Mouse (Mus musculus): ENCODE results near the gene Fbxl12. TPM values are rescaled to one million over a fixed set of nuclear protein-coding genes. Genes with fewer than 3 reads are reported as not detected.

Fbxl12 gene
- polyA plus RNA-seq, 1 experiment, result 82.2 TPM

DNA sequence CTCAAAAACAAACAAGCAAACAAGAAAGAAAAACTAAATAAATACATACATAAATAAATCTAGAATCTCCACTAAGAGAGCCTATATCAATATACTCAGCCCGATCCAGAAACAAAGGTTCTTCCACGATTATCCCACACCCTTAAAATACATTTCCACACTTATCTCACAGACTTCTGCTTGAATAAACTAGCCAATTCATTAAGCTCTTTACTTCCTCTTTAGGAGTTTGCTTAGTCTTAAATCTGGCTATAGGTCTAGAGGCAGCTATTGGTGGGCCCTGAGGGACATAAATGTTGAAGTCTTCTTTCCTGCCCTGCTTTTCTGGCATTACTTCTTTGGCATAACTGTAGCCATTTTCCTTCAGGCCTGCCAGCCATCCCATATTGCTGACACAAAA lies 13.2 kb downstream of the Fbxl12 start:
- no peak for DNase-seq (ENCODE audit: low read depth in 1 of 2, low spot score in 2 of 2)

GRCm38 (mm10) chr9:20616685-20617084 lies 27.9 kb downstream of the Fbxl12 start:
- no peak overlapping the region for H3K4me3 ChIP-seq (ENCODE audit: extremely low read depth, insufficient read depth, insufficient read length)
- H3K36me3 ChIP-seq (ENCODE audit: control insufficient read depth, insufficient read depth, low read length), result 0 out of 2 replicates have a peak, but pooled peaks cover 1% of the 10 kb centered on the region
- 92% methylated on average over 2 of the region's 2 CpGs for WGBS
- no peaks in the 10 kb centered on the region for H3K27me3 ChIP-seq (ENCODE audit: control insufficient read depth, insufficient read depth, low read length)
- TF ChIP-seq CTCF (IDR thresholded peaks at IDR 0.05; ENCODE audit: extremely low read depth, insufficient read depth, insufficient read length, insufficient replicate concordance), result no peak
- no peak for TF ChIP-seq POLR2A (IDR thresholded peaks at IDR 0.05; ENCODE audit: low read depth, low read length)
- no peaks in the 10 kb centered on the region for H3K4me1 ChIP-seq (ENCODE audit: control insufficient read depth, insufficient read depth, insufficient read length)
- no peak overlapping the region for H3K27ac ChIP-seq (ENCODE audit: insufficient read depth, low read length)
- no peak for DNase-seq (ENCODE audit: low read depth in 1 of 2, low spot score in 2 of 2)

More for the DNA sequence above, 13.2 kb downstream of the Fbxl12 start:
- no peaks in the 10 kb centered on the region for H3K27me3 ChIP-seq (ENCODE audit: control insufficient read depth, insufficient read depth, low read length)
- no peak overlapping the region for H3K4me3 ChIP-seq (ENCODE audit: extremely low read depth, insufficient read depth, insufficient read length)
- TF ChIP-seq POLR2A (IDR thresholded peaks at IDR 0.05; ENCODE audit: low read depth, low read length) (no peak), CTCF (IDR thresholded peaks at IDR 0.05; ENCODE audit: extremely low read depth, insufficient read depth, insufficient read length, insufficient replicate concordance) (no peak)
- 84% methylated on average over 2 of the region's 2 CpGs for WGBS
- peaks cover 4% of the 10 kb centered on the region; the same call in 1 of the 2 replicates for H3K4me1 ChIP-seq (ENCODE audit: control insufficient read depth, insufficient read depth, insufficient read length)
- no peak overlapping the region for H3K27ac ChIP-seq (ENCODE audit: insufficient read depth, low read length)
- H3K36me3 ChIP-seq (ENCODE audit: control insufficient read depth, insufficient read depth, low read length), result no peaks in the 10 kb centered on the region

DNA sequence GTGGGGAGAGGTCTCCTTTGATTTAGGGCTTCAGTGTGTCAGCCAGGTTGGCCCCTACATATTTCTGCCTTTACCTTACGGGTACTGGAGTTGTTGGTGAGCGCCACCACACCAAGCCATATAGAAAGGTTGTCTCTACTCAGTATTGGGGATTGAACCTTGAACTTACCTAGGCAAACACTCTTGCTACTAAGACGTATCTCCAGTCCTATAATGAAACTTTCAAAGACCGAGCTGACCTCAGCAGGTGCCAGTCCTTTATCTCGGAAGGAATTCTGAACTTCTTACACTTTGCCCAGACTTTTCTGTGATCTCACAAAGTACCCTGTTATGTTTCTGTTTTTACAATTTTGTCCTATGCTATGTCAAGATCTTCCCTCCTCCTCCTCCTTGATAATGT lies 32.6 kb downstream of the Fbxl12 start:
- no peaks in the 10 kb centered on the region for H3K36me3 ChIP-seq (ENCODE audit: control insufficient read depth, insufficient read depth, low read length)
- TF ChIP-seq POLR2A (IDR thresholded peaks at IDR 0.05; ENCODE audit: low read depth, low read length) (no peak), CTCF (IDR thresholded peaks at IDR 0.05; ENCODE audit: extremely low read depth, insufficient read depth, insufficient read length, insufficient replicate concordance) (no peak)
- H3K4me1 ChIP-seq (ENCODE audit: control insufficient read depth, insufficient read depth, insufficient read length), result no peaks in the 10 kb centered on the region; the same call in none of the 2 replicates
- 92% methylated on average over 5 of the region's 5 CpGs for WGBS
- H3K4me3 ChIP-seq (ENCODE audit: extremely low read depth, insufficient read depth, insufficient read length), result no peak overlapping the region
- DNase-seq (ENCODE audit: low read depth in 1 of 2, low spot score in 2 of 2), result no peak
- no peaks in the 10 kb centered on the region for H3K27me3 ChIP-seq (ENCODE audit: control insufficient read depth, insufficient read depth, low read length)
- no peak overlapping the region for H3K27ac ChIP-seq (ENCODE audit: insufficient read depth, low read length)

- 66% methylated on average over 5 of the region's 5 CpGs for WGBS
- Histone ChIP-seq H3K27me3 (ENCODE audit: control insufficient read depth, insufficient read depth, low read length) (no peaks in the 10 kb centered on the region), H3K4me3 (ENCODE audit: extremely low read depth, insufficient read depth, insufficient read length) (no peak overlapping the region), H3K27ac (ENCODE audit: insufficient read depth, low read length) (no peak overlapping the region), H3K36me3 (ENCODE audit: control insufficient read depth, insufficient read depth, low read length) (no peaks in the 10 kb centered on the region), H3K4me1 (ENCODE audit: control insufficient read depth, insufficient read depth, insufficient read length) (no peaks in the 10 kb centered on the region; the same call in none of the 2 replicates)
- TF ChIP-seq CTCF (IDR thresholded peaks at IDR 0.05; ENCODE audit: extremely low read depth, insufficient read depth, insufficient read length, insufficient replicate concordance) (no peak), POLR2A (IDR thresholded peaks at IDR 0.05; ENCODE audit: low read depth, low read length) (no peak)
- no peak for DNase-seq (ENCODE audit: low read depth in 1 of 2, low spot score in 2 of 2)
Observed at GRCm38 (mm10) chr9:20609831-20610464, 34.6 kb downstream of the Fbxl12 start.

DNA sequence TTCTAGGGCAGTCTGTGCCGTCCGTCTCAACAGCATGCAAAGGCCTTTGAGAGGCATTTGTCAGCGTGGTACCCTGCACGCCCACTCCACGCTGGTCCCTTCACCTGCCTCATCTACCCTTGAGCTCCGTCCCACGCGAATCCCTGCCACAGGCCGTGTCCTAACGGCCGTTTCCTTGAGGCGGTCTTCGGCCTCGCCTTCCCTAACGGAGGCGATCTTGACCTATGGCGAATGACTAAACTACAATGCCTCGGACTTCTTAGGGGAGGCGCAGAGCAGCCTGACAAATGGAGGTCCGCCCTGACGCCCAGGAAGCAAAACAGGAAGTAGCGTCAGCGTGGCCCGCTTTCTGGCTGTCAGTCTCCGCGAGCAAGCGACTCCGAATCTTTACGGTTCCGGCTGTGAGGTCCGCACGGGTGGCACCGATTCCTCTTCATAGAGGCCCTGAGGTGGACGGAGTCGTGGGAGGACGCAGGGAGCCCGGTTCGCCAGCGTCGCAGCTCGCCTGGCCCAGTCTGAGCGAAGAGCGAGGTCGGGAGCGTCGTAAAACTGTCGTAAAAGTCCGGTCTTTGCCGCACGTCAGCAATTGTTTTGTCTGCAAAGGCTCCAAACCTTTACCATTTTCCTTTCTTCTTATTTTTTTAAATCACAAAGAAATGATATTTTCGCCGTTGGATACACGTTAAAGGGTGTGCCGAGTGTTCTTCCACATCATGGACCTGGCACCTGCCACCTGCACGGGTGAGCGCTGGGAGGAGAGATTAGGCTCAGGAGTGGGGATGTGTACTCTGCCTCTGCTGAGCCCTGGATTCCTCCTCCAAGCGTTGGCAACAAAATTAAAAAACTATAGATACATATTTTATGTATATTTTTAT lies 37.2 kb downstream of the Fbxl12 start:
- no peaks in the 10 kb centered on the region for H3K27me3 ChIP-seq (ENCODE audit: control insufficient read depth, insufficient read depth, low read length)
- no peaks in the 10 kb centered on the region for H3K36me3 ChIP-seq (ENCODE audit: control insufficient read depth, insufficient read depth, low read length)
- DNase-seq (ENCODE audit: low read depth in 1 of 2, low spot score in 2 of 2), result peak; percentile 76 to 93
- H3K27ac ChIP-seq (ENCODE audit: insufficient read depth, low read length), result peak overlapping the region; percentile 96
- WGBS, result under 1% methylated on average over 57 of the region's 57 CpGs
- no peaks in the 10 kb centered on the region; the same call in none of the 2 replicates for H3K4me1 ChIP-seq (ENCODE audit: control insufficient read depth, insufficient read depth, insufficient read length)
- peak overlapping the region; percentile 72 for H3K4me3 ChIP-seq (ENCODE audit: extremely low read depth, insufficient read depth, insufficient read length)
- TF ChIP-seq POLR2A (IDR thresholded peaks at IDR 0.05; ENCODE audit: low read depth, low read length) (no peak; the same call in 1 of the 2 replicates), CTCF (IDR thresholded peaks at IDR 0.05; ENCODE audit: extremely low read depth, insufficient read depth, insufficient read length, insufficient replicate concordance) (no peak)

DNA sequence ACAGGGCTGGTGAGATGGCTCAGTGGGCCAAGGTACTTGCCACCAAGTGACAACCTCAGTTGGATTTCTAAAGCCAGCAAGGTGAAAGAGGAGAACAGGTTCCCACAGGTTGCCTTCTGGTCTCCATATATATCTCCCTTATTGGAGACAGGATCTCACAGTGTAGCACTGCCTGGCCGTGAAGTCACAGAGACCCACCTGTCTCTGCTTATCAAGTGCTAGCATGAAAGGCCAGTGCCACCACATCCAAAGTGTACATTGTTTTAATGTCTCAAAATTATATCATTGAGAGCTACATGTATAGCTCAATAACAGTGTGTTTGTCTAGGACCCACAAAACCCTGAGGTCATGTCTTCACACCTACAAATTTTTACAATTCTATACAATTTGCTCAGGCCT lies 38.3 kb downstream of the Fbxl12 start:
- TF ChIP-seq POLR2A (IDR thresholded peaks at IDR 0.05; ENCODE audit: low read depth, low read length) (no peak), CTCF (IDR thresholded peaks at IDR 0.05; ENCODE audit: extremely low read depth, insufficient read depth, insufficient read length, insufficient replicate concordance) (no peak)
- no peaks in the 10 kb centered on the region for H3K36me3 ChIP-seq (ENCODE audit: control insufficient read depth, insufficient read depth, low read length)
- no peak overlapping the region for H3K4me3 ChIP-seq (ENCODE audit: extremely low read depth, insufficient read depth, insufficient read length)
- no peaks in the 10 kb centered on the region for H3K27me3 ChIP-seq (ENCODE audit: control insufficient read depth, insufficient read depth, low read length)
- WGBS, result 92% methylated on average over 1 of the region's 1 CpGs
- no peaks in the 10 kb centered on the region; the same call in none of the 2 replicates for H3K4me1 ChIP-seq (ENCODE audit: control insufficient read depth, insufficient read depth, insufficient read length)
- H3K27ac ChIP-seq (ENCODE audit: insufficient read depth, low read length), result no peak overlapping the region
- no peak for DNase-seq (ENCODE audit: low read depth in 1 of 2, low spot score in 2 of 2)

Measured in spleen, adult 2 months (tissue).